29 mouse cellular contexts compared by ENCODE assay signal in the genomic region with DNA sequence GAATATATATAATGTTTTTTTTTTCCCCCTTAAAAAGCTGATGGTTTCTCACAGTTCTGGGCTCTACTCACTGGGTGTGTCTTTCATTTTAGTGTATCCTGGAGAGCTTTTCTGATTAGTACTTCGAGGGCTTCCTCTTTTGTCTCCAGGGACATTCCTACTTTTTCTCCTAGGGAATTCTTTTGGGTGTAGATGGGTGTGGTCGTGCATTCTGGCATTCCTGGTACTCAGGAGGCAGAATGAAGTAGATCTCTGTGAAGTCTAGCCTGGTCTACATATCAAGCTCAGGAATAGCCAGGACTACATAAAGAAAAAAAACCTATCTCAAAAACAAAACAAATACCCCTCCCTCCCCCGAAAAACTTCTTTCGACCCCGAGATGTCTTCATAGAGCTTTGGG. TPM values are rescaled to one million over a fixed set of nuclear protein-coding genes. Genes with fewer than 3 reads are reported as not detected.
DNase-seq lines count a peak whose midpoint lies in the region; ATAC-seq lines count a peak whose summit lies in the region.
"Had no signal": no experiment of that assay in that cellular context is flagged by ENCODE, and none has a peak within 500 bp of the region (broad histone marks: within the 10 kb centered on the region; RNA-seq: fewer than 3 reads in every experiment).

No protein-coding gene starts in this region.

- no peaks in the 10 kb centered on the region for H3K27me3 ChIP-seq in intestine, embryonic 14.5 days (replicated peaks; ENCODE audit: control insufficient read depth, insufficient read depth, low read length)
- H3K27me3 ChIP-seq in intestine, embryonic 15.5 days (replicated peaks): no peaks in the 10 kb centered on the region
- H3K27me3 ChIP-seq: embryonic facial prominence, embryonic 13.5 days; heart, embryonic 13.5 days had no signal

- H3K27ac ChIP-seq in intestine, embryonic 14.5 days (ENCODE audit: low read depth): peak overlapping the region; percentile 43; the same call in 1 of the 2 replicates
- no peak overlapping the region for H3K27ac ChIP-seq in intestine, embryonic 15.5 days
- H3K27ac ChIP-seq: embryonic facial prominence, embryonic 10.5 days; embryonic facial prominence, embryonic 13.5 days; forebrain, embryonic 12.5 days; forebrain, embryonic 15.5 days; heart, adult 2 months; heart, embryonic 10.5 days; heart, embryonic 13.5 days; hindbrain, embryonic 12.5 days; hindbrain, embryonic 15.5 days had no signal

- H3K4me2 ChIP-seq in intestine, embryonic 14.5 days (ENCODE audit: low read length): no peak overlapping the region
- no peak overlapping the region for H3K4me2 ChIP-seq in intestine, embryonic 15.5 days (replicated peaks)
- H3K4me2 ChIP-seq: embryonic facial prominence, embryonic 13.5 days; forebrain, embryonic 12.5 days; forebrain, embryonic 15.5 days; heart, embryonic 13.5 days; hindbrain, embryonic 12.5 days; hindbrain, embryonic 15.5 days had no signal

- WGBS in intestine, embryonic 14.5 days: 81% methylated on average over 5 of the region's 5 CpGs
- WGBS in intestine, embryonic 15.5 days: 75% methylated on average over 5 of the region's 5 CpGs

- intact Hi-C loops in gastrocnemius, postnatal 36 days (cut with DNase I): no loop called here
- intact Hi-C loops in heart, postnatal 25 days (cut with DNase I): no loop called here

- no peaks in the 10 kb centered on the region for H3K9me3 ChIP-seq in intestine, embryonic 14.5 days (ENCODE audit: control insufficient read depth, low read length)
- no peaks in the 10 kb centered on the region for H3K9me3 ChIP-seq in intestine, embryonic 15.5 days
- H3K9me3 ChIP-seq: embryonic facial prominence, embryonic 10.5 days; embryonic facial prominence, embryonic 13.5 days; forebrain, embryonic 12.5 days; forebrain, embryonic 15.5 days; heart, embryonic 10.5 days; heart, embryonic 13.5 days; hindbrain, embryonic 12.5 days; hindbrain, embryonic 15.5 days had no signal

- no peak for DNase-seq in intestine, embryonic 14.5 days (ENCODE audit: low spot score)
- DNase-seq in 3134 (ENCODE audit: extremely low read depth, insufficient read length, low spot score) (peak; percentile 21), ES-CJ7 (ENCODE audit: low read depth, low spot score) (peak; percentile 90), ZHBTc4 (ENCODE audit: low read depth, low spot score) (peak; percentile 93)
- no peak for DNase-seq in gastrocnemius, postnatal 36 days
- DNase-seq in heart, postnatal 25 days (ENCODE audit: low spot score): no peak
- DNase-seq: adrenal gland, adult 8-10 months; adrenal gland, postnatal 25 days; B cell, adult 2 months; cerebellum, adult 11-12 months; cerebellum, adult 8-10 months; cerebellum, postnatal 10 days; cerebellum, postnatal 36 days; embryo, embryonic 11 days; gastrocnemius, postnatal 25 days; heart, adult 2 months; heart, postnatal 14 days; kidney, adult 11 months had no signal

- no peaks in the 10 kb centered on the region for H3K36me3 ChIP-seq in intestine, embryonic 14.5 days (ENCODE audit: control insufficient read depth, insufficient read depth, low read length)
- H3K36me3 ChIP-seq in intestine, embryonic 15.5 days: no peaks in the 10 kb centered on the region
- H3K36me3 ChIP-seq: embryonic facial prominence, embryonic 10.5 days; embryonic facial prominence, embryonic 13.5 days; forebrain, embryonic 12.5 days; forebrain, embryonic 15.5 days; heart, embryonic 10.5 days; heart, embryonic 13.5 days; hindbrain, embryonic 12.5 days; hindbrain, embryonic 15.5 days had no signal

- no peak overlapping the region for H3K9ac ChIP-seq in intestine, embryonic 14.5 days (ENCODE audit: low read length)
- H3K9ac ChIP-seq in intestine, embryonic 15.5 days: no peak overlapping the region
- H3K9ac ChIP-seq: embryonic facial prominence, embryonic 13.5 days; forebrain, embryonic 12.5 days; forebrain, embryonic 15.5 days; heart, embryonic 13.5 days; hindbrain, embryonic 12.5 days; hindbrain, embryonic 15.5 days had no signal

- H3K4me3 ChIP-seq in intestine, embryonic 14.5 days (ENCODE audit: low read depth, low read length): no peak overlapping the region
- H3K4me3 ChIP-seq in intestine, embryonic 15.5 days (replicated peaks): no peak overlapping the region
- H3K4me3 ChIP-seq: embryonic facial prominence, embryonic 10.5 days; embryonic facial prominence, embryonic 13.5 days; erythroblast, embryonic 14.5 days; forebrain, embryonic 12.5 days; forebrain, embryonic 15.5 days; heart, adult 2 months; heart, embryonic 10.5 days; heart, embryonic 13.5 days; hindbrain, embryonic 12.5 days; hindbrain, embryonic 15.5 days had no signal

- no peak for ATAC-seq in intestine, embryonic 14.5 days (replicated peaks; ENCODE audit: low FRiP score, low TSS enrichment, low read depth)
- no peak for ATAC-seq in intestine, embryonic 15.5 days
- no peak for ATAC-seq in monocyte, adult 5-6 weeks (replicated peaks; ENCODE audit: insufficient number of reproducible peaks, low FRiP score, low TSS enrichment, poor library complexity, severe bottlenecking)
- ATAC-seq: forebrain, embryonic 15.5 days had no signal

- peaks cover 5% of the 10 kb centered on the region for H3K4me1 ChIP-seq in intestine, embryonic 14.5 days (replicated peaks; ENCODE audit: control insufficient read depth, insufficient read depth, low read length)
- H3K4me1 ChIP-seq in intestine, embryonic 15.5 days (replicated peaks): 0 out of 2 replicates have a peak, but pooled peaks cover 7% of the 10 kb centered on the region

RNA-seq across cellular contexts. Expression of gene Tesk2, which starts 4.7 kb away (rescaled TPM):
- polyA plus RNA-seq in intestine, embryonic 14.5 days (2014; fragmentation: Nextera tagmentation; extraction: Ambion mirVana): 8.3 TPM in 2 replicates
- 8.1 and 8.7 TPM in 2 replicates for polyA plus RNA-seq in intestine, embryonic 15.5 days (2015; fragmentation: Nextera tagmentation; extraction: Ambion mirVana)
- total RNA-seq in gastrocnemius, postnatal 36 days (2021): 1 to 10 TPM; 1.7 to 2.0 TPM
- total RNA-seq in heart, postnatal 25 days (2021): 1 to 10 TPM; 2.3 to 2.5 TPM
- total RNA-seq in monocyte, adult 5-6 weeks (2017): 3.6 to 9.1 TPM (median 5.9 TPM) in 3 replicates

RNA-seq across cellular contexts. Expression of gene Ccdc163, which starts 17.1 kb away (rescaled TPM):
- polyA plus RNA-seq in intestine, embryonic 14.5 days (2014; fragmentation: Nextera tagmentation; extraction: Ambion mirVana): 35.9 and 42.5 TPM in 2 replicates
- 25.2 and 26.4 TPM in 2 replicates for polyA plus RNA-seq in intestine, embryonic 15.5 days (2015; fragmentation: Nextera tagmentation; extraction: Ambion mirVana)
- total RNA-seq in gastrocnemius, postnatal 36 days (2021): 1 to 10 TPM; 2.0 to 2.2 TPM
- 1 to 10 TPM; 5.5 to 5.6 TPM for total RNA-seq in heart, postnatal 25 days (2021)
- 4.7 to 14.7 TPM (median 10.7 TPM) in 3 replicates for total RNA-seq in monocyte, adult 5-6 weeks (2017)

RNA-seq across cellular contexts. Expression of gene Mmachc, which starts 17.2 kb away (rescaled TPM):
- polyA plus RNA-seq in intestine, embryonic 14.5 days (2014; fragmentation: Nextera tagmentation; extraction: Ambion mirVana): 12.9 and 17.6 TPM in 2 replicates
- polyA plus RNA-seq in intestine, embryonic 15.5 days (2015; fragmentation: Nextera tagmentation; extraction: Ambion mirVana): 23.0 and 24.6 TPM in 2 replicates
- 10 to 100 TPM; 30.3 to 32.5 TPM for total RNA-seq in gastrocnemius, postnatal 36 days (2021)
- total RNA-seq in heart, postnatal 25 days (2021): 10 to 100 TPM; 57.6 TPM
- 1.6 to 3.3 TPM (median 2.4 TPM) in 3 replicates for total RNA-seq in monocyte, adult 5-6 weeks (2017)

RNA-seq across cellular contexts. Expression of gene Prdx1, which starts 40.1 kb away (rescaled TPM):
- polyA plus RNA-seq in intestine, embryonic 14.5 days (2014; fragmentation: Nextera tagmentation; extraction: Ambion mirVana): 1,268 and 1,288 TPM in 2 replicates
- 1,436 and 1,568 TPM in 2 replicates for polyA plus RNA-seq in intestine, embryonic 15.5 days (2015; fragmentation: Nextera tagmentation; extraction: Ambion mirVana)
- 100 to 1,000 TPM; 190 to 226 TPM for total RNA-seq in gastrocnemius, postnatal 36 days (2021)
- total RNA-seq in heart, postnatal 25 days (2021): 100 to 1,000 TPM; 429 to 473 TPM
- 173 to 407 TPM (median 323 TPM) in 3 replicates for total RNA-seq in monocyte, adult 5-6 weeks (2017)

Comparison
In these comparisons a context has a peak if more than half of its experiments do, and no peak if none do; other contexts are left out.
1. DNase-seq: peak in 3134 (single experiment), ES-CJ7 (single experiment) and ZHBTc4 (single experiment); none in intestine, embryonic 14.5 days (single experiment), gastrocnemius, postnatal 36 days (0 of 2) and heart, postnatal 25 days (single experiment).